Comparison of ENCODE assay signal across 11 mouse cellular contexts in the genomic region with DNA sequence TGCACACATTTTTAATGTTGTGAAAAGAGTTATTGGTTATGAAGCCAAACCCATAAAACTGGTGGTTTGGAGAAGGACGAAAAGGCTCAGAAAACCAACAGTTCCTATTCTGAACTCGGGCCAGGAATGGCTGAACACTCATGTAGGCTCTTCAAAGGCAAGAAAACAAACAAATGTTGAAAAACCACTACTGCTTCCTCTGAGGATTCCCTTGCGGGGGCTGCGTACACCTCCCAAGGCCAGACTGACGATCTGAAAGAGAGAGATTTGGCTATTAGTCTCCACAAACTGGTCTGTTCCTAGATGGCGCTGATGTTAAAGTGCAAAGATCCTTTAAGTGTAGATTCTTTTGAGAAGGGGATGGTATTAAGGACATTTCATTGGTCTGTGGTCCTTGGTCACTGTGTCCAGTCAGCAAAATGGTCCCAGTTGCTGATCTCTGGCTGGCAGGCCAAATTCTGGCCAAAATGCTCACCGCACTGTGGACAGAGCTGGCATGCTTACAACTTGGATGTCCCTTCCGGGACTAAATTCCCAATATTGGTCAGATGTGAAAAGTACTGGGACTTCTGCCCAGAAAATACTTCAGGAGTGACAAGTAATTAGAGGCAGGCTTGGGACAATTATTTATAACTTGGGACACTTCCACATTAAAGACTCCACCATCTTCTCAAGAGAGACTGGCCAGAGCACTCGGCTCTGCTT. TPM values are rescaled to one million over a fixed set of nuclear protein-coding genes. Genes with fewer than 3 reads are reported as not detected.
DNase-seq lines count a peak whose midpoint lies in the region; ATAC-seq and TF ChIP-seq lines count a peak whose summit lies in the region.
"Had no signal": no experiment of that assay in that cellular context is flagged by ENCODE, and none has a peak within 500 bp of the region (broad histone marks: within the 10 kb centered on the region; RNA-seq: fewer than 3 reads in every experiment).

No protein-coding gene starts in this region.

- H3K9ac ChIP-seq in heart, embryonic 11.5 days (ENCODE audit: low read depth, low read length): no peak overlapping the region
- no peak overlapping the region for H3K9ac ChIP-seq in lung, postnatal 0 days (replicated peaks; ENCODE audit: low read depth)
- H3K9ac ChIP-seq in forebrain, embryonic 12.5 days: no peak overlapping the region

- peak; percentile 81 for DNase-seq in heart, adult 8-10 months (ENCODE audit: low spot score)
- DNase-seq in brain, adult 2 months (ENCODE audit: low read depth, low spot score): peak; percentile 14
- peak; percentile 33 to 55 for DNase-seq in heart, postnatal 36 days
- peak; percentile 64 for DNase-seq in lung, postnatal 0 days (ENCODE audit: low spot score)
- DNase-seq in hindbrain, embryonic 10.5 days (ENCODE audit: low spot score): no peak

- no peak overlapping the region for H3K4me2 ChIP-seq in heart, embryonic 11.5 days
- no peak overlapping the region for H3K4me2 ChIP-seq in lung, postnatal 0 days (replicated peaks; ENCODE audit: low read depth, low read length)
- H3K4me2 ChIP-seq in forebrain, embryonic 12.5 days: no peak overlapping the region

- H3K4me1 ChIP-seq in heart, embryonic 11.5 days (ENCODE audit: control insufficient read depth, insufficient read depth, low read length): no peaks in the 10 kb centered on the region
- no peaks in the 10 kb centered on the region for H3K4me1 ChIP-seq in lung, postnatal 0 days (ENCODE audit: insufficient read depth, low read depth, low read length)
- H3K4me1 ChIP-seq in hindbrain, embryonic 10.5 days (replicated peaks): no peaks in the 10 kb centered on the region
- H3K4me1 ChIP-seq in forebrain, embryonic 12.5 days: no peaks in the 10 kb centered on the region

- H3K9me3 ChIP-seq in heart, embryonic 11.5 days (replicated peaks; ENCODE audit: control insufficient read depth, low read length): no peaks in the 10 kb centered on the region
- no peaks in the 10 kb centered on the region for H3K9me3 ChIP-seq in lung, postnatal 0 days (ENCODE audit: low read length)
- no peaks in the 10 kb centered on the region for H3K9me3 ChIP-seq in hindbrain, embryonic 10.5 days
- no peaks in the 10 kb centered on the region for H3K9me3 ChIP-seq in forebrain, embryonic 12.5 days

- peak; percentile 8; the same call in 1 of the 2 replicates for TF ChIP-seq CTCF in lung, postnatal 0 days (IDR thresholded peaks at IDR 0.05)

- no peaks in the 10 kb centered on the region for H3K27me3 ChIP-seq in heart, embryonic 11.5 days (ENCODE audit: control insufficient read depth, insufficient read depth, low read length)
- H3K27me3 ChIP-seq in lung, postnatal 0 days (replicated peaks; ENCODE audit: insufficient read depth, low read length): no peaks in the 10 kb centered on the region
- H3K27me3 ChIP-seq in hindbrain, embryonic 10.5 days (ENCODE audit: insufficient read depth, poor library complexity, severe bottlenecking): no peaks in the 10 kb centered on the region
- no peaks in the 10 kb centered on the region for H3K27me3 ChIP-seq in forebrain, embryonic 12.5 days

- WGBS in heart, embryonic 11.5 days (ENCODE audit: insufficient replicate concordance): 78% methylated on average over 9 of the region's 9 CpGs
- 38% methylated on average over 9 of the region's 9 CpGs for WGBS in lung, postnatal 0 days
- 88% methylated on average over 9 of the region's 9 CpGs for WGBS in hindbrain, embryonic 10.5 days
- WGBS in forebrain, embryonic 12.5 days: 91% methylated on average over 9 of the region's 9 CpGs

- intact Hi-C loops in heart, postnatal 36 days (cut with DNase I): no loop called here

- ATAC-seq in heart, embryonic 11.5 days (replicated peaks; ENCODE audit: insufficient number of reproducible peaks, low FRiP score, low TSS enrichment): no peak
- ATAC-seq in lung, postnatal 0 days: peak; percentile 49
- ATAC-seq in erythroid progenitor cell, adult 5-6 weeks (replicated peaks; ENCODE audit: low FRiP score, poor library complexity, severe bottlenecking): no peak
- ATAC-seq in forebrain, embryonic 12.5 days (ENCODE audit: low FRiP score): no peak

- H3K4me3 ChIP-seq in heart, embryonic 11.5 days (ENCODE audit: low read depth, low read length): no peak overlapping the region
- no peak overlapping the region for H3K4me3 ChIP-seq in lung, postnatal 0 days (ENCODE audit: low read depth, low read length)
- H3K4me3 ChIP-seq in hindbrain, embryonic 10.5 days: no peak overlapping the region
- H3K4me3 ChIP-seq in forebrain, embryonic 12.5 days (replicated peaks): no peak overlapping the region
- H3K4me3 ChIP-seq: myocyte had no signal

- 0 out of 2 replicates have a peak, but pooled peaks have one; percentile 15 for TF ChIP-seq EP300 in lung, postnatal 0 days (IDR thresholded peaks at IDR 0.05)

- no peak overlapping the region for H3K27ac ChIP-seq in heart, embryonic 11.5 days (ENCODE audit: low read depth, low read length)
- peak overlapping the region; percentile 45; the same call in 1 of the 2 replicates for H3K27ac ChIP-seq in lung, postnatal 0 days (ENCODE audit: low read length)
- no peak overlapping the region for H3K27ac ChIP-seq in hindbrain, embryonic 10.5 days
- H3K27ac ChIP-seq in forebrain, embryonic 12.5 days: no peak overlapping the region

- no peaks in the 10 kb centered on the region for H3K36me3 ChIP-seq in heart, embryonic 11.5 days (ENCODE audit: control insufficient read depth, insufficient read depth, low read length)
- no peaks in the 10 kb centered on the region for H3K36me3 ChIP-seq in lung, postnatal 0 days (ENCODE audit: insufficient read depth, low read length)
- no peaks in the 10 kb centered on the region for H3K36me3 ChIP-seq in hindbrain, embryonic 10.5 days
- H3K36me3 ChIP-seq in forebrain, embryonic 12.5 days (replicated peaks): no peaks in the 10 kb centered on the region

RNA-seq across cellular contexts. Expression of a gene that starts 37.4 kb away (rescaled TPM):
- total RNA-seq in heart, adult 8-10 months (2022): not detected
- not detected in 2 replicates for polyA plus RNA-seq in heart, embryonic 11.5 days (2014; fragmentation: Nextera tagmentation; extraction: Ambion mirVana)
- not detected for total RNA-seq in heart, postnatal 36 days (2021)
- polyA plus RNA-seq in lung, postnatal 0 days (2015; fragmentation: Nextera tagmentation; extraction: Ambion mirVana): 0.05 and 0.07 TPM in 2 replicates
- 0.35 and 0.41 TPM in 2 replicates for polyA plus RNA-seq in hindbrain, embryonic 10.5 days (2016; fragmentation: Nextera tagmentation; extraction: Ambion mirVana)
- not detected in 2 replicates for total RNA-seq in erythroid progenitor cell, adult 5-6 weeks (2015; ENCODE audit: low replicate concordance)
- not detected in 2 replicates for total RNA-seq in erythroid progenitor cell, adult 5-6 weeks (2017; ENCODE audit: low replicate concordance)
- 0.92 and 1.1 TPM in 2 replicates for polyA plus RNA-seq in forebrain, embryonic 12.5 days (2016; fragmentation: Nextera tagmentation; extraction: Ambion mirVana)
- polyA plus RNA-seq: gonadal fat pad, adult 2 months; limb, embryonic 11.5 days had no signal

RNA-seq across cellular contexts. Expression of a gene that starts 59.1 kb away (rescaled TPM):
- not detected for total RNA-seq in heart, adult 8-10 months (2022)
- polyA plus RNA-seq in heart, embryonic 11.5 days (2014; fragmentation: Nextera tagmentation; extraction: Ambion mirVana): not detected in 2 replicates
- not detected for total RNA-seq in heart, postnatal 36 days (2021)
- polyA plus RNA-seq in lung, postnatal 0 days (2015; fragmentation: Nextera tagmentation; extraction: Ambion mirVana): 0.37 and 1.2 TPM in 2 replicates
- 0.12 TPM in 1 of 2 replicates, not detected in the other for polyA plus RNA-seq in hindbrain, embryonic 10.5 days (2016; fragmentation: Nextera tagmentation; extraction: Ambion mirVana)
- 2.9 and 10.8 TPM in 2 replicates for total RNA-seq in erythroid progenitor cell, adult 5-6 weeks (2015; ENCODE audit: low replicate concordance)
- 2.4 and 12.1 TPM in 2 replicates for total RNA-seq in erythroid progenitor cell, adult 5-6 weeks (2017; ENCODE audit: low replicate concordance)
- polyA plus RNA-seq in forebrain, embryonic 12.5 days (2016; fragmentation: Nextera tagmentation; extraction: Ambion mirVana): 0.13 TPM in 1 of 2 replicates, not detected in the other
- polyA plus RNA-seq: gonadal fat pad, adult 2 months; limb, embryonic 11.5 days had no signal
